Mouse (Mus musculus): ENCODE data around the gene Atp11b. TPM values are rescaled to one million over a fixed set of nuclear protein-coding genes. Genes with fewer than 3 reads are reported as not detected.

Atp11b gene
- polyA plus RNA-seq, 1 experiment, result 25.9 TPM

- TF ChIP-seq CTCF (IDR thresholded peaks at IDR 0.05; ENCODE audit: extremely low read depth, insufficient read length, insufficient replicate concordance, low read depth, low read length) (no peak), POLR2A (IDR thresholded peaks at IDR 0.05; ENCODE audit: low read depth, low read length) (no peak)
- H3K27ac ChIP-seq (ENCODE audit: insufficient read depth, low read depth, low read length), result no peak overlapping the region
- H3K27me3 ChIP-seq (ENCODE audit: control insufficient read depth, insufficient read depth, low read length), result no peaks in the 10 kb centered on the region
- peaks cover 18% of the 10 kb centered on the region for H3K36me3 ChIP-seq (ENCODE audit: control insufficient read depth, insufficient read depth, low read length)
- H3K4me3 ChIP-seq (ENCODE audit: low read depth, low read length), result no peak overlapping the region
- H3K4me1 ChIP-seq (ENCODE audit: control insufficient read depth, insufficient read depth, insufficient read length, low read length), result peaks cover 2% of the 10 kb centered on the region; the same call in 1 of the 2 replicates
- 84% methylated on average over 5 of the region's 5 CpGs for WGBS
These were observed 139.2 kb downstream of the Atp11b start for GRCm38 (mm10) chr3:35893156-35893555.

- H3K4me3 ChIP-seq (ENCODE audit: low read depth, low read length), result no peak overlapping the region
- WGBS, result 100% methylated on average over 2 of the region's 2 CpGs
- H3K27me3 ChIP-seq (ENCODE audit: control insufficient read depth, insufficient read depth, low read length), result no peaks in the 10 kb centered on the region
- peaks cover 2% of the 10 kb centered on the region; the same call in 1 of the 2 replicates for H3K4me1 ChIP-seq (ENCODE audit: control insufficient read depth, insufficient read depth, insufficient read length, low read length)
- no peak overlapping the region for H3K27ac ChIP-seq (ENCODE audit: insufficient read depth, low read depth, low read length)
- TF ChIP-seq CTCF (IDR thresholded peaks at IDR 0.05; ENCODE audit: extremely low read depth, insufficient read length, insufficient replicate concordance, low read depth, low read length), result no peak
- H3K36me3 ChIP-seq (ENCODE audit: control insufficient read depth, insufficient read depth, low read length), result peaks cover 23% of the 10 kb centered on the region
These were observed 144.0 kb downstream of the Atp11b start for GRCm38 (mm10) chr3:35897900-35898299.

DNA sequence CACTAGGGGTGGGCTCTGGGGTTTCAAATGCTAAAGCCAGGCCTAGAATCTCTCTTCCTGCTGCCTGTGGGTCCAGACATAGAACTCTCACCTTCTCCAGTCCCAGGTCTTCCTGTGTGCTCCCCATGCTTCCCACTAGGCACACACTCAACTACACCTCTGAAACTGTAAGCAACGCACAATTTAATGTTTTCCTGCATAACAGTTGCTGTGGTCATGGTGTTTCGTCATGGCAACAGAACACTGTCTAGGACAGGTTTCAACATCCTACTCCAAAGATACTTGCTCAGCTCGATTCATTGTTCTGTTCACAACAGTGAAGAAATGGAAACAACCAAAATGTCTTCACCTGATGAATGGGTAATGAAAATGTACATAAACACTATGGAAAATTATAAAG lies 145.2 kb downstream of the Atp11b start:
- TF ChIP-seq CTCF (IDR thresholded peaks at IDR 0.05; ENCODE audit: extremely low read depth, insufficient read length, insufficient replicate concordance, low read depth, low read length), result no peak
- TF ChIP-seq POLR2A (IDR thresholded peaks at IDR 0.05; ENCODE audit: low read depth, low read length), result no peak
- no peak overlapping the region for H3K4me3 ChIP-seq (ENCODE audit: low read depth, low read length)
- H3K27me3 ChIP-seq (ENCODE audit: control insufficient read depth, insufficient read depth, low read length), result no peaks in the 10 kb centered on the region
- peaks cover 21% of the 10 kb centered on the region for H3K36me3 ChIP-seq (ENCODE audit: control insufficient read depth, insufficient read depth, low read length)
- 97% methylated on average over 3 of the region's 3 CpGs for WGBS
- H3K4me1 ChIP-seq (ENCODE audit: control insufficient read depth, insufficient read depth, insufficient read length, low read length), result no peaks in the 10 kb centered on the region
- H3K27ac ChIP-seq (ENCODE audit: insufficient read depth, low read depth, low read length), result no peak overlapping the region

DNA sequence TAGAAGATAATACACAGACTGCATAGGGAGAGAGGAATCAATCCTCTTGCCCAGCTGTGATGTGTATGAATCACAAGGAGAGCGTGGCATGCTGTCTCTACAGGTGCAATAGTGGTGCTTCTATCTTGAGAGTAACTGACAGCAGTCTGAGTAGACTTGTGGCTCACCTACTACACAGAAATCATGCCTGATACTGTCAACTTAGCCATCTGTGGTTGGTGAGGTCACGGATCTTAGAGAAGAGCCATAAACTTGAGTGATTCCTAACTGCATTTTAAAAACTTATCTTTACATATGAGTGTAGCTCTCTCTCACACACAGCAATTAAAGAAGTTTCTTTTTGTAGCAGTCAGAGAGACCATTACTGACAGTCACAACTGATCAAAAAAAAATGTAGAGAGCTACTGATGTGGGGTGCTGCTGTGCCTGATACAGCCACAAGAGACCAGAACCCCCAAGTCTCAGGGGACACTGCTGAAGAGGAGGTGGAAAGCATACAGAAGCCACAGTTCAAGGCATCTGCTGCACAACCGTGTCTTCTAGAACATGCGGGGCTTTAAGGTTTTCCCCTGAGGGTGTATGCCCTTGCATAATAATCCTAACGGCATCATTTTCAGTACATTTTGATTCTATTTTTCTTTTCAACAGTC lies 146.8 kb downstream of the Atp11b start:
- Histone ChIP-seq H3K27ac (ENCODE audit: insufficient read depth, low read depth, low read length) (no peak overlapping the region), H3K4me1 (ENCODE audit: control insufficient read depth, insufficient read depth, insufficient read length, low read length) (no peaks in the 10 kb centered on the region), H3K36me3 (ENCODE audit: control insufficient read depth, insufficient read depth, low read length) (peaks cover 24% of the 10 kb centered on the region), H3K27me3 (ENCODE audit: control insufficient read depth, insufficient read depth, low read length) (no peaks in the 10 kb centered on the region), H3K4me3 (ENCODE audit: low read depth, low read length) (no peak overlapping the region)
- TF ChIP-seq CTCF (IDR thresholded peaks at IDR 0.05; ENCODE audit: extremely low read depth, insufficient read length, insufficient replicate concordance, low read depth, low read length) (no peak), POLR2A (IDR thresholded peaks at IDR 0.05; ENCODE audit: low read depth, low read length) (no peak)
- WGBS, result 95% methylated on average over 5 of the region's 5 CpGs

Other genes starting within 250 kb of the Atp11b start
- gene Dcun1d1, start 183.3 kb downstream of the Atp11b start, polyA plus RNA-seq (2012; rRNA removed), result 0.50 and 4.6 TPM in 2 replicates
- 3.7 and 7.1 TPM in 2 replicates for gene Mccc1, start 246.6 kb downstream of the Atp11b start, polyA plus RNA-seq (2012; rRNA removed)

Measured in small intestine, adult 2 months (tissue).